Mouse (Mus musculus) adrenal gland, postnatal 10 days (tissue): ENCODE results near the gene Card6. TPM values are rescaled to one million over a fixed set of nuclear protein-coding genes. Genes with fewer than 3 reads are reported as not detected.

Experiments used
- DNase-seq: peaks from one replicate; pipeline ENCODE4 v3.0.0; 2021; ENCODE audit warnings: mixed read lengths
- total RNA-seq, 2 experiments: library from RNA; stranded (reverse); gene quantifications; 2 replicates each; pipeline ENCODE4 v1.2.3; 2021

Gene Card6
- total RNA-seq, 2 experiments from 2014 or later: 9.3 TPM

DNA sequence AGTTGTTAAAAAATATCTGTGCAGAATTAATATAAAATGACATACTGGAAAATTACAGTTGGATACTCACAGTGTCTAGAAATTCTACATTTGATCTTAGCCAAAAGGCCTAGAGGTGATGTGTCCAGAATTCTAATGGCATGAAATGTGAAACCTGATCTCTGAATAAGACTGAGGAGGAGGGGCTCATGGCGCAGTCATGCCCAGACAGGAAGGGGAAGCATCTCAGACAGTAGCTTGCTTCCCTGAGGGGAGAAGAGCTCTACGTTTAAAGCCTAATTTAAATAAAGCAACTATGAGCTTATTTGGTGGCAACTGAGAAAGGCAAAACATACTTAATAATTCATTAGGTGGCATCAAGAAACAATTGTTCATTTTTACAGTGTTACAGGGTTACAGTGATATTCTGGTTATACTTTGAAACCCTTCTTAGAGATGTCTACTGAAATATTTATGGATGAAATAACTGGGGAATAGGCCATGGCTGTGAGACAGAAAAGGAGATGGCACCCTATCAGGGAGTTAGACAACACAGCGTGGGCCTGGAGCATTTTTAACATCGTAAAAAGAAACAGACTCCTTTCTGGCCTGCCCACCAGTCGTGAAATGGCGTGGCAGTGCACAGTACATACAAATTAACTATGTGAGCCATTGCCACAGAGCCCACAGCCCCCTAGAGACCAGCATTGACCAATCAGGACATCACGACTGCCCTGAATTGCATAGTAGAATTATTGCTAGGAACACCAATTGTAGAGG lies 19.3 kb downstream of the Card6 start:
- DNase-seq: no peak

DNA sequence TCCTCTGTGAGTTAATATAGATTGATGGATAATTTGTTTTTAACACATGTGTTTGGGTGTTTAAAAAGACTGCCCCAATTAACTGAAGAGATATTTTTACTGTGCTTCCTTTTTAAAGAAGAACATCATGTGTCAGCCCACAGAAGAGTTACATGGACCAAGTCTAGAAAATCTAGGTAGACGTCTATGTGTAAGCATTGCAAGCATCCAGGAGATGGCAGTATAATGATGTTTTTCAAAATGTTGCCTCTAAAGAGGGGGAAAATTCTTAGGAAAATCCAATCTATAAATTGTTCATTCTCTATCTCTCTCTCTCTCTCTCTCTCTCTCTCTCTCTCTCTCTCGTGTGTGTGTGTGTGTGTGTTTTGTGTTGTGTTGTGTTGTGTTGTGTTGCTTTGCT lies 22.2 kb downstream of the Card6 start:
- no peak for DNase-seq

DNA sequence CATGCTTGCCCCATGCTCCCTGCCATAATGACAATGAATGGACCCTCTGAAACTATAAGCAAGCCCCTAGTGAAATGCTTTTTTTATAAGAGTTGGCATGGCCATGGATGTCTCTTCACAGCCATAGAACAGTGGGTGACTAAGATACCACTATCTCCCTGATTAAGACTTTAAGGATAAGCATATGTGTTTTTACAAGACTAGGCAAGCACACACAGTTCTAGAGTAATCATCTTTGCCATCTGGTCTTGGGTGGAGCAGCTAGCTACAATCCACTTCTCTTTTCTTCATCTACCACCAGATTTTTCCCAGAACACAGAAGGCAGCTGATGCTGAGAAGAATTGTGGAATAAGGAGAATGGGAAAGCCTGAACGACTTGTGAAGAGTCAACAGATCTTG lies 27.1 kb downstream of the Card6 start:
- DNase-seq: no peak

DNA sequence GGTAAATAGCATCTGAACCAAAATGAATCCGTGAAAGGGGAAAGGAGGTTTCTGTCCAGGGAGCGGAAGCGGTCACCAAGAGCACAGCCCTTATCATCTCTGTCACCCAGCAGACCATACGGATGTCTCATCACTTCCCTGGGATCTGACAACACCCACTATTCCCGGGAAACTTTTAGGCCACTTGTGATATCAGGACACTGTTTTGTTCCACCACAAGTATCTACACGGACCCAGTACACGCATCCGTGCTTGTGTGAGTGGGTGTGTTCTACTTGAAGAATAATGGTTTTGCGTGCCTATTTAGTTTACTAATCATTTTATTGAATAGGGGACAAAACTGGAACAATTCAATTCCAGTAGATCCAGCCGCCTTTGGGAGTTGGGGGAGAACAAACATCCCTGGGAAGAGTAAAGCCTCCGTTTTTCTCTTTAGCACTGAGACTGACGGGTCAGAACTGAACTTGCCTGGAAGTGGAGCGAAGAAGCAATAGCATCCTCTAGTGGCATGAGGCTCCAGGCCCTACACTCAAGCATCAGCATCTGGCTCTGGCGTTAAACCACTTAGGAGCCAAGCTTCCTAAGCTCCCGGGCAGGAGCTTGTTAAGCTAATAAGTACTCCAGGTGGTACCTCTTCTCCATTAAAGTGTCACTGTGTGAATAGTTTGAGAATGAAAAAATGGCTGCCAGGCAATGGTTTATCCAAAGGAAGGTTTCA lies 39.4 kb downstream of the Card6 start:
- peak; percentile 15 for DNase-seq

DNA sequence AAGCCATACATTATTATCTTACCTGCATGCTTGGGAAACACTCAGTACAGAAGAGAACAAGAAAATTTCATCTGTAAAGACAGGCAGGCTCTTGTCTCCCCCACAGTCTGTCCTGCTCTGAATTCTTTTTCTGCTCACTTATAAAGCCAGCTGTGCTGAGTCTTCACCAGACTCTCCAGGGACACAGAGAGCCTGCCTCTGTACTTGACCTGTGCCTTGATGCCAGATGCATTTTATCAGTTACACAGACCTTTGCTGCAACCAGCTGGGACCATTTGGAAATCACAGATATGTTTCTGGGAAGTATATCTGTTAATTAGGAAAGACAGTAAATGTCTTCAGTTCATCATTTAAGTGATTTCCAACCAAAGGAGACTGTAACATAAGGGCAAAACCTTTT lies 44.7 kb downstream of the Card6 start, which contains the start of gene C7:
TSS of gene C7 (minus strand) at position 106 of the 400 bp plus-strand sequence.
- no peak for DNase-seq

Other genes with a start within 250 kb of the Card6 start
- not detected for gene Mroh2b, start 209.8 kb downstream of the Card6 start, total RNA-seq
- gene C7, start 44.8 kb downstream of the Card6 start, total RNA-seq: 1 to 10 TPM; 6.4 to 6.6 TPM
- gene Rpl37, start 8.1 kb upstream of the Card6 start, total RNA-seq: 100 to 1,000 TPM; 429 to 446 TPM
- 10 to 100 TPM; 27.8 to 31.8 TPM for gene Prkaa1, start 35.3 kb upstream of the Card6 start, total RNA-seq
- gene Ttc33, start 77.0 kb upstream of the Card6 start, total RNA-seq: 10 to 100 TPM; 32.7 to 35.4 TPM
- gene Ptger4, start 135.6 kb upstream of the Card6 start, total RNA-seq: 1 to 10 TPM; 4.1 to 5.6 TPM